Mouse (Mus musculus) MEL (cell line): Measurements from ENCODE around the gene Mypn.

ENCODE experiments used
- CHD1 ChIP-seq: IDR thresholded peaks from 2 replicates; pipeline ENCODE4 v1.6.1; 2012; ENCODE audit warnings: low read depth, mild to moderate bottlenecking, inconsistent platforms, low read length, improper control_type of control experiment
- CTCF ChIP-seq, 3 experiments: IDR thresholded peaks in 2 of 3; conservative IDR thresholded peaks in 1 of 3; 2 replicates each; pipeline ENCODE4 v1.5.1; 2011 to 2012; ENCODE audit warnings: low read length in 3 of 3, low read depth in 2 of 3, mild to moderate bottlenecking in 2 of 3, improper control_type of control experiment in 1 of 3, inconsistent platforms in 1 of 3, mixed read lengths in 1 of 3, moderate library complexity in 1 of 3; ENCODE audit not compliant: control insufficient read depth in 1 of 3, insufficient read depth in 1 of 3, poor library complexity in 1 of 3, severe bottlenecking in 1 of 3
- E2F4 ChIP-seq: IDR thresholded peaks from 2 replicates; pipeline ENCODE4 v1.6.1; 2011; ENCODE audit warnings: low read depth, low read length, improper control_type of control experiment, borderline replicate concordance
- EP300 ChIP-seq, 2 experiments: IDR thresholded peaks; 2 replicates each; pipeline ENCODE4 v1.6.1; 2011; ENCODE audit warnings: improper control_type of control experiment in 2 of 2, low read length in 2 of 2, low read depth in 1 of 2, mild to moderate bottlenecking in 1 of 2
- GATA1 ChIP-seq: IDR thresholded peaks from 2 replicates; pipeline ENCODE4 v1.6.1; 2011; ENCODE audit warnings: low read depth, low read length, improper control_type of control experiment
- MYC ChIP-seq: IDR thresholded peaks from 2 replicates; pipeline ENCODE4 v1.6.1; 2011; ENCODE audit warnings: low read depth, mild to moderate bottlenecking, low read length, improper control_type of control experiment, moderate library complexity
- POLR2A ChIP-seq, 2 experiments: IDR thresholded peaks; 2 replicates each; pipeline ENCODE4 v1.6.1; 2011 to 2012; ENCODE audit warnings: low read length in 2 of 2, mild to moderate bottlenecking in 2 of 2, control low read depth in 1 of 2, improper control_type of control experiment in 1 of 2, low read depth in 1 of 2, moderate library complexity in 1 of 2; ENCODE audit not compliant: control insufficient read depth in 1 of 2, insufficient read depth in 1 of 2, poor library complexity in 1 of 2
- USF1 ChIP-seq: IDR thresholded peaks from 2 replicates; pipeline ENCODE4 v1.6.1; 2014; ENCODE audit warnings: low read depth, mild to moderate bottlenecking, inconsistent platforms, low read length, improper control_type of control experiment, moderate library complexity
- ZMIZ1 ChIP-seq: IDR thresholded peaks from 2 replicates; pipeline ENCODE4 v1.6.1; 2012; ENCODE audit warnings: low read depth, mild to moderate bottlenecking, inconsistent platforms, low read length, improper control_type of control experiment, moderate library complexity

DNA sequence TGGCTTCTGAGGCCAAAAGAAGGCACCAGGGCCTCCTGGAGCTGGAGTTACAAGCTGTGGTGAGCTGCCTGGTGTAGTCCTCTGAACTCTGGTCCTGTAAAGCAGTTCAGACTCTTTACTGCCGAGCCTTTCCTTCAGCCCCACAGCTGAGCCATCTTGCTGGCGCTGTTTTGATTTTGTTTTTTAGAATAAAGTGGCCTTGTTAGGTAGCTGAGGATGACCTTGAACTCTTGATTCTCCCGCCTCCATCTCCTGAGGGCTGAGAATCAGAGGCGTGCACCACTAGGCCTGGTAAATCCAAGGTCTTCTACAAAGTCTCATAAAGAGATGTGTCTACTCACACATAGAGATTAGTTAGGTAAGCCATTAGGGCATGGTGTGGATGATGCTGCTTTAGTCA, 49.0 kb downstream of the Mypn start:
- TF ChIP-seq CTCF (IDR thresholded peaks at IDR 0.05 in 2 of 3, conservative IDR thresholded peaks at IDR 0.05 in 1 of 3; ENCODE audit: control insufficient read depth in 1 of 3, insufficient read depth in 1 of 3, low read depth in 2 of 3, low read length in 3 of 3, poor library complexity in 1 of 3, severe bottlenecking in 1 of 3) (no peak), USF1 (no peak), E2F4 (no peak), POLR2A (IDR thresholded peaks at IDR 0.05; ENCODE audit: control insufficient read depth in 1 of 2, insufficient read depth in 1 of 2, low read depth in 1 of 2, low read length in 2 of 2, poor library complexity in 1 of 2) (no peak), ZMIZ1 (no peak), MYC (no peak), CHD1 (no peak), EP300 (IDR thresholded peaks at IDR 0.05; ENCODE audit: low read depth in 1 of 2, low read length in 2 of 2) (no peak), GATA1 (no peak)
